Mouse (Mus musculus) midbrain, embryonic 11.5 days (tissue): ENCODE data around the gene L3mbtl1. TPM values are rescaled to one million over a fixed set of nuclear protein-coding genes. Genes with fewer than 3 reads are reported as not detected.

ENCODE experiments used
- ATAC-seq: fragments of 200-750 bp; cut with Nextera tagmentation; 2 replicates; pipeline ENCODE4 v1.8.0; 2017; ENCODE audit warnings: moderate TSS enrichment, moderate library complexity; ENCODE audit not compliant: low FRiP score
- DNase-seq: peaks from one replicate; pipeline ENCODE4 v3.0.0; 2015; ENCODE audit warnings: low spot score; ENCODE audit errors: missing footprints
- H3K27ac ChIP-seq: fragments of 300-500 bp; sonication (generic); 2 replicates; pipeline ENCODE4 v1.5.1; 2014; ENCODE audit warnings: low read depth, low read length
- H3K27me3 ChIP-seq: fragments of 300-500 bp; sonication (generic); 2 replicates; pipeline ENCODE4 v1.6.1; 2014; ENCODE audit warnings: mild to moderate bottlenecking, low read length, moderate library complexity, mixed read lengths; ENCODE audit not compliant: control insufficient read depth, insufficient read depth
- H3K36me3 ChIP-seq: fragments of 300-500 bp; sonication (generic); 2 replicates; pipeline ENCODE4 v1.6.1; 2014; ENCODE audit warnings: mild to moderate bottlenecking, low read length, moderate library complexity, mixed read lengths; ENCODE audit not compliant: control insufficient read depth, insufficient read depth
- H3K4me1 ChIP-seq: fragments of 300-500 bp; sonication (generic); 2 replicates; pipeline ENCODE4 v1.6.1; 2014; ENCODE audit warnings: low read length; ENCODE audit not compliant: control insufficient read depth, insufficient read depth
- H3K4me2 ChIP-seq: fragments of 300-500 bp; sonication (generic); 2 replicates; pipeline ENCODE4 v1.6.1; 2014; ENCODE audit warnings: mild to moderate bottlenecking, moderate library complexity
- H3K4me3 ChIP-seq: fragments of 300-500 bp; sonication (generic); 2 replicates; pipeline ENCODE4 v1.5.1; 2014; ENCODE audit warnings: low read depth, low read length
- H3K9ac ChIP-seq: fragments of 300-500 bp; sonication (generic); 2 replicates; pipeline ENCODE4 v1.6.1; 2014; ENCODE audit warnings: low read length
- H3K9me3 ChIP-seq: fragments of 300-500 bp; sonication (generic); 2 replicates; pipeline ENCODE4 v1.6.1; 2016; ENCODE audit warnings: low read length; ENCODE audit not compliant: control insufficient read depth
- WGBS: fragments of 180-500 bp; shearing (Covaris S2); extraction: QIAGEN DNeasy Blood & Tissue Kit; methylation state at CpG from one replicate; pipeline ENCODE4 v1.1.7; 2014; 5-methylcytosine and 5-hydroxymethylcytosine counted together
- polyA plus RNA-seq: library from polyadenylated mRNA; unstranded; fragments of >200 nt; fragmentation: Nextera tagmentation; extraction: Ambion mirVana; gene quantifications from 2 replicates; pipeline ENCODE4 v1.2.1, GENCODE M21; 2014

L3mbtl1 gene
- polyA plus RNA-seq, 1 experiment from 2014 or later, result not detected

DNA sequence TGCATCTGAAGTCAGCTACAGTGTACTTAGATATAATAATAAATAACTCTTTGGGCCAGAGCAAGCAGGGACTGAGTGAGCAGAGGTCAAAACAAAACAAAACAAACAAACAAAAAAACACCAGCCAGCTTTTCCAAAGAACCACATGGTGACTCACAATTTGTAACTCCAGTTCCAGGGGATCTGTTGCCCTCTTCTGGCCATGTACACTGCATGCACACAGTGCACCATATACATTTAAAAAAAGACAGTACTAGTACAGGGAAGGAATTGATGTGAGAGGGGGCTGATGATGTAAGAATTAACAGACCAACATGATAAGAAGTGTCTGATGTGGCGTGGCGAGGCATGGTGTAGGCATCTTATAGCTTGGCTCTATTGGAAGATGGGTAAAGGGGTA, 13.6 kb downstream of the L3mbtl1 start:
- H3K9me3 ChIP-seq, result no peaks in the 10 kb centered on the region
- DNase-seq (no peak), ATAC-seq (no peak)
- H3K4me3 ChIP-seq, result no peak overlapping the region
- 97% methylated on average over 2 of the region's 2 CpGs for WGBS
- no peaks in the 10 kb centered on the region for H3K4me1 ChIP-seq
- H3K36me3 ChIP-seq, result no peaks in the 10 kb centered on the region
- H3K9ac ChIP-seq, result no peak overlapping the region
- H3K4me2 ChIP-seq, result no peak overlapping the region
- H3K27ac ChIP-seq, result no peak overlapping the region
- no peaks in the 10 kb centered on the region for H3K27me3 ChIP-seq

DNA sequence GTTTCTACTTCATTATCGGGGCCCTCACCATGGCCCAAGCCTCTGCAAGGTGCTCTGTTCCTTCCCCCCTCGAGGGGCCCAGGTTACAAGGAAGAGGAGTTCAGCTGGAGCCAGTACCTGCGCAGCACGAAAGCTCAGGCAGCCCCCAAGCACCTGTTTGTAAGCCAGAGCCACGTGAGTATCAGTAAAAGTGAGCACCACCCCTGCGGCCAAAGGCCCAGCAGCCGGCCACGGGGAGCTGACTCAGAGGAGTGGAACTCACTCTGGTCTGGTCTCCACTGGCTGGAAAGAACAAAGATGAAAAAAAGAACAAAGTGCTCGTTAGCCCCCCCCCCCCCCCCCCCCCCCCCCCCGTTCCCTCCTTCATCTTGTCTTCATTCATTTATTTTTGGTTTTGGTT, 18.0 kb downstream of the L3mbtl1 start:
- Histone ChIP-seq H3K27ac (no peak overlapping the region), H3K4me3 (no peak overlapping the region), H3K9ac (no peak overlapping the region), H3K4me1 (no peaks in the 10 kb centered on the region), H3K9me3 (no peaks in the 10 kb centered on the region), H3K4me2 (no peak overlapping the region), H3K36me3 (no peaks in the 10 kb centered on the region), H3K27me3 (no peaks in the 10 kb centered on the region)
- no peak for DNase-seq
- ATAC-seq, result no peak
- 77% methylated on average over 8 of the region's 10 CpGs for WGBS

DNA sequence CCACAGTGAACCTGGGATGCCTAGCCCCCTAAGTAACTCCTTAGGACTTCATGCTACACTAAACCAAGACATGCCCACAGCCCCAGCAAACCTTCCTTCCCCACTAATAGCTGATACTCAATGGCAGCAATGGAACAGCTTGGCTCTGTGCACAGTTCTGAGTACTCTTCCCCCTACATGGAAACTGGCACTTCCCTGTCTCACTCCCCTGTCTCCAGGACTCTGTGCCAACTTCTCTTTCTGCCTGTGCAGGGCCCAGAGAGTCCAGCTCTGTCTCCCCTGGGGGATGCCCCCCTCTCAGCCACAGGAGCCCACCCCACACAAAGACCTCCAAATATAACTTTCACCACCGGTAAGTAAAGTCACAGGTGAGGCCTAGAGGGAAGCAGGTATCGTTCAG, 23.5 kb downstream of the L3mbtl1 start:
- 94% methylated on average over 2 of the region's 2 CpGs for WGBS
- H3K27me3 ChIP-seq, result no peaks in the 10 kb centered on the region
- DNase-seq (no peak), ATAC-seq (no peak)
- H3K4me3 ChIP-seq, result no peak overlapping the region
- H3K36me3 ChIP-seq, result no peaks in the 10 kb centered on the region
- H3K9me3 ChIP-seq, result no peaks in the 10 kb centered on the region
- H3K9ac ChIP-seq, result no peak overlapping the region
- H3K4me1 ChIP-seq, result no peaks in the 10 kb centered on the region
- H3K27ac ChIP-seq, result no peak overlapping the region
- H3K4me2 ChIP-seq, result no peak overlapping the region

DNA sequence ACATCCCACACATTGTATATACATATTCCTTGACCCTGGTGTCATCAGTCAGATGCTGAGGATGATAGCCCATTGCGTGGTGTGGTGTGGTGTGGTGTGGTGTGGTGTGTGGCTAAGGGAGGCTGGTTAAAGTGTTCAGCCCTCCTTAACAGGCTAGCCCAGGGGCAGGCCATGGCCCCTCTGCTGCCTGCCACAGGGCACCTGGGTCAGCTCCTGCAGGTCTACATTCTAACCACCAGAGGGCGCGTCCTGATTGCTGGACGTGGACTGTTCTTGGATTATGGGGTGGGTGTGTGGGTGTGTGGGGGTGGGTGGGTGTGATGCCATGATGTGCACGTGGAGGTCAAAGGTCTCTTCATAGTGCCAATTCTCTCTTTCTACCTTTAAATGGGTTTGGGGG, 25.1 kb downstream of the L3mbtl1 start:
- WGBS, result 11% methylated on average over 5 of the region's 5 CpGs
- no peak overlapping the region for H3K4me2 ChIP-seq
- H3K9me3 ChIP-seq, result no peaks in the 10 kb centered on the region
- H3K27ac ChIP-seq, result no peak overlapping the region
- no peaks in the 10 kb centered on the region for H3K27me3 ChIP-seq
- H3K9ac ChIP-seq, result no peak overlapping the region
- no peaks in the 10 kb centered on the region for H3K36me3 ChIP-seq
- ATAC-seq (peak; percentile 42; the same call in 1 of the 2 replicates), DNase-seq (peak; percentile 88)
- 0 out of 2 replicates have a peak, but pooled peaks cover under 1% of the 10 kb centered on the region for H3K4me1 ChIP-seq
- no peak overlapping the region for H3K4me3 ChIP-seq

DNA sequence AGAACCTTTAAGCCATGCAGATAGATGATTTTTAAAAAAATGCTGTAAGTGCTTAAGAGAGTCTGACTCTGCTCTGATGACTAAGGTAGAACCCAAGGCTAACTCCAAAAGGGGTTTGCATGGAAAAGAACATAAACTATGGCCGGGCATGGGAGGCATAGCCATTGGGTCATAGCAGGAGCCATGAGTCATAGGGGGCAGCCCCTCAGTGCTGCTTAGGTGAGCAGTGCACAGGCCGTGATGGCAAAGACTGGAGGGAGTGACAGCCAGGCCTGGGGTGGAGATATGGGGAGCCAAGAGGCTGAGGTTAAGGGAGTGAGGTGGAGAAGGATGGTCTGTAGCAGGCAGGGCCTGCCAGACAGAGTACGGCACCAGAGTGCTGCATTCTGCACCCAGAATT, 25.8 kb downstream of the L3mbtl1 start:
- ATAC-seq, result no peak
- Histone ChIP-seq H3K4me1 (peaks cover 6% of the 10 kb centered on the region; the same call in 1 of the 2 replicates), H3K4me3 (no peak overlapping the region), H3K27ac (no peak overlapping the region), H3K4me2 (no peak overlapping the region), H3K27me3 (no peaks in the 10 kb centered on the region), H3K9me3 (no peaks in the 10 kb centered on the region), H3K9ac (no peak overlapping the region), H3K36me3 (no peaks in the 10 kb centered on the region)
- DNase-seq, result no peak
- WGBS, result 77% methylated on average over 3 of the region's 3 CpGs

DNA sequence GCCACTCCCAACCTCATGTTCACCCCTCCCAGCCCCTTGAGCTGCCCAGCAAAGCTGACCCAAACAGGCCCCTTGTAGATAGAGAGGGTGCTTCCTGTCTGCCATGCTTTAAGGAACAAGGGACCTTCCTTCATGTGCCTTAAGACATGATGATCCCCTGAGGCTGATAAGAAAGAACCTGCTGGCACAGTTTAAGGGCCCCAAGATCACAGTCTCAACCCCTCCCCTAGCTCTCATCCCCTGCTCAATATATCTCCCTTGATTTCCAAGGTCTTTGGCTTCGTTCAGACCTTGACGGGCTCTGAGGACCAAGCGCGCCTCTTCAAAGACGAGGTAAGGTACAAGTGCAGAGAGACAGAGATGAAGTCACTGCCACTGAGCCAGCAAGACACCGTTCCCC, 27.6 kb downstream of the L3mbtl1 start:
- Histone ChIP-seq H3K4me2 (no peak overlapping the region), H3K36me3 (no peaks in the 10 kb centered on the region), H3K4me1 (peaks cover 6% of the 10 kb centered on the region; the same call in 1 of the 2 replicates), H3K9ac (no peak overlapping the region), H3K27ac (no peak overlapping the region), H3K4me3 (no peak overlapping the region), H3K9me3 (no peaks in the 10 kb centered on the region), H3K27me3 (no peaks in the 10 kb centered on the region)
- 87% methylated on average over 6 of the region's 6 CpGs for WGBS
- ATAC-seq, result no peak
- DNase-seq, result no peak

DNA sequence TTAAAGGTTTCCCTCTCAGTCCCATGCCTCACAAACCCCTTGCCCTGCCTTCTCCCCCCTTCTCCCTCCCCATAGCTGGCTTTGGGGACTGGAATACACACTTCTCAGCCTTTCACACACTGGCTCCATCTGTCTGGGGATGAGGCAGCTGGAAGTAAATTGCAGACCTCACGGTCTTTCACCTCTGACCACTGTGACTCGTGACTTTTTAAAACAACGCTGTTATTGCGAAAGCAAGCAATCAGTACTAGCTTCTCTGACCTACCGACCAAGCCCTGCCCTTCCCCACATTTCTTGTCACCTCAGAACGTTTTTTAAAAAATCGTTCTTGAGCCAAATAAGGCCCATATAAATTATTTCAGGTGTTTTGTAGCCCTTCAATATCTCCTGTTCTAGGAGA, 29.5 kb downstream of the L3mbtl1 start:
- Histone ChIP-seq H3K4me2 (no peak overlapping the region), H3K9me3 (no peaks in the 10 kb centered on the region), H3K4me3 (no peak overlapping the region), H3K9ac (no peak overlapping the region), H3K36me3 (no peaks in the 10 kb centered on the region), H3K4me1 (peaks cover 6% of the 10 kb centered on the region; the same call in 1 of the 2 replicates), H3K27me3 (no peaks in the 10 kb centered on the region), H3K27ac (no peak overlapping the region)
- ATAC-seq (no peak), DNase-seq (no peak)
- 77% methylated on average over 7 of the region's 7 CpGs for WGBS

DNA sequence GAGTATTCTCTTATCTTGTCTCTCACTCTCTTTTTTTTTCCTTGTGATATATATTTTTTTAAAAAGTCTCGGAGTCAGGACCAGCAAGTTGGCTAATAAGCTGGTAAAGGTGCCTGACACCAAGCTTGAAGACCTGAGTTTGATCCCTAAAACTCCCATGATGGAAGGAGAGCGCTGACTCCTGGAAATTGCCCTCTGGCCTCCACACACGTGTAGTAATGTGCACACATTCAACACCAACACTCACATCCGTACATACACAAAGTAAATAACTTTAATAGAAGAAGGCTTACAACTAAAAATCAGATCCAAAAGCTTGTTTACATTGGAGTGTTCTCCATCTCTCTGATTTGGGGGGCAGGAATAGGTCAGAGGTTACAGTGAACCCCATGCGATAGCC, 29.9 kb downstream of the L3mbtl1 start:
- peaks cover 6% of the 10 kb centered on the region; the same call in 1 of the 2 replicates for H3K4me1 ChIP-seq
- H3K4me2 ChIP-seq, result no peak overlapping the region
- H3K9ac ChIP-seq, result no peak overlapping the region
- WGBS, result 86% methylated on average over 5 of the region's 5 CpGs
- H3K9me3 ChIP-seq, result no peaks in the 10 kb centered on the region
- ATAC-seq (no peak), DNase-seq (no peak)
- no peaks in the 10 kb centered on the region for H3K36me3 ChIP-seq
- H3K4me3 ChIP-seq, result no peak overlapping the region
- H3K27me3 ChIP-seq, result no peaks in the 10 kb centered on the region
- no peak overlapping the region for H3K27ac ChIP-seq

DNA sequence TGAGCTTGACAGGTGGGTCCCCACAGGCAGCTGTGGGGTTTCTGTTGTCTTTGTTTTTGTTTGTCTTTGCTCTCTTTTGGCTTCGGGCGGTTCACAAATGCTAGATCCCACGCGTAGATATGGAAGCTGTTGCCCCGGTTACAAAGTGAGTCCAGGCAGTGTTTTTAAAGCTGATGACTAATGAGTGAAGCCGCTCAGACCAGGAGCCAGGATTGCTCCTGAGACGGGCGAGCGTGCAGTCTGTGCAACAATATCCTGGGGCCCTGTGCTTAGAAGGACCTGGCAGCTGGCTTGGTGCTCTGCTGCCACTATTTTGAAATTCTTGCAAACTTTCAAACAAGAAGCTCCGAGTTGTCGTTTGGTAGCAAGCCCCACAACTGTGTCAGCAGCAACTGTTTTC, 30.4 kb downstream of the L3mbtl1 start:
- ATAC-seq, result no peak
- Histone ChIP-seq H3K9me3 (no peaks in the 10 kb centered on the region), H3K4me3 (no peak overlapping the region), H3K36me3 (no peaks in the 10 kb centered on the region), H3K9ac (peak overlapping the region; percentile 36; the same call in 1 of the 2 replicates), H3K4me2 (no peak overlapping the region), H3K4me1 (peaks cover 6% of the 10 kb centered on the region; the same call in 1 of the 2 replicates), H3K27me3 (no peaks in the 10 kb centered on the region), H3K27ac (no peak overlapping the region)
- 43% methylated on average over 11 of the region's 11 CpGs for WGBS
- peak; percentile 86 for DNase-seq
